Mouse (Mus musculus) lung, postnatal 0 days (tissue): ENCODE data around the gene Susd3.

Experiments used
- CTCF ChIP-seq: IDR thresholded peaks from 2 replicates; pipeline ENCODE4 v1.5.1; 2016; ENCODE audit warnings: antibody characterized with exemption, mild to moderate bottlenecking
- EP300 ChIP-seq: IDR thresholded peaks from 2 replicates; pipeline ENCODE4 v1.6.1; 2016; ENCODE audit warnings: antibody characterized with exemption, mild to moderate bottlenecking, control low read depth

- no peak for TF ChIP-seq CTCF
- TF ChIP-seq EP300: no peak
These were observed 43.4 kb upstream of the Susd3 start for GRCm38 (mm10) chr13:49291949-49292348.
